Mouse (Mus musculus) frontal cortex, postnatal 14 days (tissue): Measurements from ENCODE around the gene Prn.

Experiments used
- DNase-seq, 2 experiments: peaks; one replicate each; pipeline ENCODE4 v3.0.0; 2022; ENCODE audit warnings: low spot score in 2 of 2

Prn gene

DNA sequence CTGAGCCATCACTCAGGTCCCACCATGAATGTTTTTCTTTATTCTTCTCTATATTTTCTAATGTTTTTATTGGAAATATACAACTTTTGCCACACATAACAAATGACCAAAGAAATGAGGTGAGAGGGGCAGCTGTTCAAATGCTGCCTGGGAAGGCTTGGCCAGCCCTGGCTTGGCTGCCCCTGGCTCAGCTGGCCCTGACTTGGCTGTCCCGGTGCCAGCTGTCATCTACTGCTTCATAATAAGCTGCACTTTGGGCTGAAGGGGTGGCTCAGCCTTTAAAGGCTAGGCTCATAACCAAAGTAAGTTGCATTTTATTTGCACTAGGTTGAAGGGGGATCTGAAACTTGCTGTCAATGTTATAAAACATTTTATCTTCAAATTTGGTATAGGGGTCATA lies 2.9 kb upstream of the Prn start:
- DNase-seq = no peak

DNA sequence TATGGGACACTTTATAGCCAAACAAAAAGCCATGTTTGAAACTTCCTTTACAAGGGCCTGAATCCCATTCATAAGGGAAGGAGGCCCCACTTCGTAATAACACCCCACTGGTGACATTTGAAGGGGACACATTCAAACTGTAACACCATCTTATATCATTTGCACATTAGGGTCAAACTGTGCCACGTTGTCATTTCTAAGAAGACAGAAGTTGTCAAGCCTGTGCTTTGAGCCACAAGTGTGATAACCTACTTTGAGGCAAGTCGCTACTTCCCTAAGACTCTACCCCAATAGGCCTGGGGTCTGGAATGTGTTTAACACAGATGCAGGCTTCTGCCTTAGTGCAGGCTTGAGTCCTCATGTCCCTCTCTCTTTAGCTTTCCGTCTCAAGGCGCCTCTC lies 2.4 kb upstream of the Prn start:
- DNase-seq = no peak

DNA sequence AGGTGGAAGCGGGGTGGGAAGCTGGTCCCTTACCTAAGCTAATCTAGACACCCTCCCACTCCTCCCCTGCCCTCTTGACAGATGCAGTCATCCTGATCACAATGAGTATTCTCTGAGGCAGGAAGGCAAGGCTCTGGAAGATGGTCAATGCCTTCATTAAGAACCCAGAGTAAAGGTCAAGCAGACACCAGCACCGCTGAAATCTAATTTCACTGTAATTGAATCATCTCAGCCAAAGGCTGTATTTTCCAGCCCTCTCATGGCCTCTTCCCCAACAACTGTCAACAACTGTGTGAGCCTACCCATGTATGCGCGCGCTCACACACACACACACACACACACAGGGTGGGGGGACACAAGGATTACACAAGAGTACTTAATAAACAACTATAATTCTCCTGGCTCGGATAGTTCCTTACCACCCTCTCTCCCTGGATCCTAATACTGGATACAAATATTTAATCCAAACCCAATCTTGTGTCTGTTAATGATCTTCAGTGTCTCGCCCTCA lies 1.4 kb upstream of the Prn start:
- no peak for DNase-seq

DNA sequence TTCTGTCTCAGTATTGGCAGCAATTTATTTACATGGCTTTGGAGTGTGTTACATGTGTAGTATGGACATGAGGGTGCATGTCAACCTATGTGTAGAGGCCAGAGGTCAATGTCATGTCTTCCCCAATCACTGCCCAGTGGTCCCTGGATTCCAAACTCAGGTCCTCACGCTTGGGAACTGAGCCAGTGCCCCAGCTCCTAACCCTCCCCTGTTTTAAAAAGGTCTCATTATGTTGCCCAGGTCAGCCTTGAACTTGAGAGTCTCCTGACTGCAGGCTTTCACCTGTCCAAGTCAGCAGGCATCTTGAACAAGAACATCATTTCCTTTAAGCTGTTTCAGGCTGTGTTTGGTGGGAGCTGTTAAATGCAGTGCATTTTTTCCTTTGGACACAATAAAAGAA lies 851 bp upstream of the Prn start:
- no peak for DNase-seq

DNA sequence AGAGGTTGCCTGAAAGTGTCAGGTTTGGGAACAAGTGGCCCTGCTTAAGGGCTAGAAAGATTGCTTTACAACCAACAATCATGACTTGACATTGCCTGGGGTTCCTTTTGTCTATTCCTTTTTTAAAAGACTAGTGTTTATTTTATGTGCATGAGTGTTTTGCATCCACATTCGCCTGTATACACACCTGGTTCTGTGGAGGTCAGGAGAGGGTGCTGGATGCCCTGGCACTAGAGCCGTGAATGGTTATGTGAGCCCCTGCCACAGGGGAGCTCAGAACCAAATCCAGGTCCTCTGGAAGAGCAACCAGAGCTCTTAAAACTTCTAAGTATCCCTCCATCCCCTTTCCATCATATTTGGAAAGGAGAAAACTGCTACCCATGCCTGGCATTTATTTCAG lies 1.1 kb downstream of the Prn start:
- DNase-seq = no peak

DNA sequence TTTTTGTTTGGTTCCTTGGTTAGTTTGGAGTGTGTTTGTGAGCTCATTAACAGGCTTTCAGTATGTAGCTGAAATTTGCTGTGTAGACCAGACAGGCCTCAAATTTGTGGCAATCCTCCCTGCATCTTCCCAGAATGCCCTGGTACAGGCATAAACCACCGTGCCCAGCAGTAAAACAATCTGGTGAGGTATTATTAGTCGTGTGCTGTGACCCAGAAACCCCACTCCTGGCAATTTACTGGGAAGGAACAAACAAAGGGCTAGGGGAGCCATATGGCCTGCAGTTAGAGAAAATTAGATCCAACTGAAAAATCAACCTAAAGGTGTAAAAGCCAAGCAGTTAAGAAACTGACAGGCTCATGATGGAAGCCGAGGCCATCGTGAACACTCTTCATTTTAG lies 1.6 kb downstream of the Prn start:
- no peak for DNase-seq

DNA sequence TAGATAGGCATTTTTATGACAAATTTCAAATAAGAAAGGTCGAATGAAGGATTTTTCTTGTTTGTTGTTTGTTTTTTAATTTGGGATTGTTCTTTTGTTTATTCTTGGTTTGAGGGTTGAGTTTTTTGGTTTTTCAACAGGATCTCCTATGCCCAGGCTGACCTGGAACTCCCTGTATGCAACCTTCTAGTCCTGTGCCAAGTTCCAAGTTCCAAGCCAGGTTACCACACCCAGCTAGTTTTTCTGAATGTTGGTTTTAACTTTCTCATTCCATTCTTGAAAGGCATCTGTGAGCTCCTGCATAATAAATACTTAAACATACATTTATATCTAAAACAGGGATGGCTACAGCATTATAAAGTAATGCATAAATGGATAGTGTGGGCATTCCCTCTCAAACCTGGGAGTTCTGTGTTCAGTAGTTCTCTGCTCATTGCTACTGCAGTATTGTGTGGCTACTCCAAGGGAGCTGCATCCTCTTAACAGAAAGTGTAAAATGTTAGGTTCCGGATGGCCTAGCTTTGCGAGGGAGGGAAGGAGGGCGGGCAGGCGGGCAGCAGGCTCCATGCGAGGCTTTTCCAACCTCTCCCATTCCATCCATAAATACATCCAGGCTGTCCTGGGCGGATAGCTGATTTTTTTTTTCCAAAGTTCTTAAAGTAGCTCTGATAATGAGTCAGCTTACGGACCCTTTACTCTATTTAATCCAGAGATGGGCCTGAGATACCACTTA lies 2.9 kb downstream of the Prn start:
- no peak for DNase-seq

DNA sequence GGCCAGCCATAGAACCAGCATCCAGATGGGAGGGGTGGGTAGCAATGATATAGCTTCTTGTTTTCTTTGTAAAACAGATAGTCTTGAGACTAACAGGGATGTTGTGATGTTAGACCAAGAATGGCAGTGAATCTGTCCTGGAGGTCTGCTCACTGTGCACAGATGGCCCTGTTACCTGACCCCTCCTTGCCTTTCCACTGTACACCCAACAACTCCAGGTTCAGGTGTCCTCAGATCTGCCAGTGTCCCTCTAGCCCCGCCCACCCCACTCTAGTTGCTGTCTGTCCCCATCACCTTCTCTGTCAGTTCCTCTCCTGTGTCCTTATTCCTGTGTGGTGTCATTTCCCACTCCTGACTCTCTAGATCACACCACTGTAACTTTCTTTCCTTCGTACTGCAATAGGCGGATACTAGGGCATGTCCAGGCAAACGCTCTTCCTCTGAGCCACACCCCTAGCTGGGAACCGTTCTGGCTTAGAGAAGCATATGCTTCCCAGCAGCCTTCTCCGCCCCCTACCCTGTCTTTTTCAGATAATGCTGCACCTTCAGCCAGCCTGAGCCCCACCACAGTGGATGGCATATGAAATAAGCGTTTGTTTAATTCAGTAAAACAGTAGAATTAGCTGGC lies 22.6 kb downstream of the Prn start:
- no peak for DNase-seq

DNA sequence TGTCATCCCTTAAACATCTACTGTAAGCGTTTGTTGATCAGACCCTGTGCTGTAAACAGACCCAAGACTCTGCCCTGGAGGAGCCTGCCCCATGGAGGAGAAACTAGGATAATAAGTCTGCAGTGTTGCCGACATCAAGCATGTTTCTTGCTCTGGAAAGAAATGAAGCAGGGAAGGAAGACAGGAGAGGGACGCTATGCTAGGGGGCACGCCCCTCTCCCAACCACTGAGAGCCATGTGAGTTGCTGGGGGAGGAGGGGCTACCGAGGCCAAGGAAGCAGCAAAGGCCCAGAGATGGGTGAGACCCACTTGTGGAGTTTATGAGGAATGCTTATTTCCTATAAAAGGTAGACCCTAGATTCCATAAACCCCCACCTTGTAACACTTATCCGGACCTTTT lies 23.3 kb downstream of the Prn start:
- DNase-seq = no peak

DNA sequence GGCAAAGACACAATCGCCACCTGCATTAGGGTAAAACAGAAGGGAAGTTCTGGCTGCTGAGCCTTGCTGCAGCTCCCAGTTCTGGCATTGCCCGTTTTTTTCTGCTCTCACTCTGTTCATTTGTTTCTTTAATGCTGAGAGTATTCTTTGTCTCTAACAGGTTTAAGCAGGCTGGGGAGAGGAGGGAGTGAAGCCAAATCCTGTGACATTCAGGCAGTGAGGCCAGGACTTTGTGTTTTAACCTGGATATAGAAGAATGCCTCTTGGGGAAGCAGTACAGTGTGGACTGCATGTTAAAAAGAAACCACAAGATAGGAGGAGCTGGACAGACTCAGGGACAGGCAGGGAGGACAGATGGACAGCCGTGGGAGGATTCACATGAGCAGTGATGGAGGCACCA lies 23.8 kb downstream of the Prn start:
- DNase-seq = no peak

DNA sequence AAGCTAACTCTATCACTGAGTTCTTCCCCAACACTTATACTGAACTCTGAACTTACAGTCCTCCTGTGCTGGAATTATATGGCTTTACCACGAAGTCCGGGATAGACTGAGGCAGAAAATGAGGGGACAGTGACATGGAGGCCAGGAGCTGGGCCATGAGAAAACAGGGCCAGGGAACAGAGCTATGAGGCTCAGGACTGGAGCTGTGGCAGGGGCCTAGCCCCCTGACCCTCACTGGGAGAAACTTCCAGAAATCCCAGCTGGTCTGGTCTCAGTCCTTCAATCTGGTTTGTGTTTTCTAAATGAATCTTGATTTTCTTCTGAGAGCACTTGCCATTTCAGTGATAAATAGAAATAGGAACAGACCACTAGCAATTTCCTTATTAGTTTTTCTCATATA lies 24.5 kb downstream of the Prn start:
- no peak for DNase-seq

DNA sequence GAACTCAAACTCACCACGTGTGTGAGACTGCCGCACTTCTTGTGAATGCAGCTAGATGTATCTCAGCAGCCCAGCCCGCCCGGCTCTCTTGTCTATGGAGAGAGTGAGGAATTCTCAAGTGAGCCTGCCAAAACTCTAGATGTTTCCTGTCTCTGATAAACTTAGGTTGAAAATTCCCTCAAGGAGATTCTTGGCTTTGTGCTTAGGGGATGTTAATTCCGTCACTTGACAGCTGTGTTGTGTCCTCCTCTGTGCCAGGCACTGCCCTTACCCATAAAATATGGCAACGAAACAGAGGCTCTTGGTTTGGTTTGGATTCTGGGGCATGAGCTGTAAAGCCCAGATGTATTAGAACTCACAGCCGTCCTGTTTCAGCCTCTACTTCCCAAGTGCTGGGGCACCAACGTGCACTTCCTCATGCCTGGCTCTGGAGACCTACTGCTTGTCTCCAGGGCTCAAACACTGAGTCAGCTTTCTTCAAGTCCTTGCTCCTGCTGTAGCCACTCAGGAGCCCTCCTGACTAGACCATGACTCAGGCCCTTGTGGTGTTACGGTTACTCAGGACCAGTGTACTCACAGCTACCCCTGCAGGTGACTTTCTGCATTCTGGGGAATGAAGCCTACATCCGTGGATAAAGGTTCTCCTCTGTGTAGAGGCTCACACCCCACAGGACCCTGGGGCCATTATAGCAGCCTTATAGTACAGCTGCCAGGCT lies 25.8 kb downstream of the Prn start:
- no peak for DNase-seq

DNA sequence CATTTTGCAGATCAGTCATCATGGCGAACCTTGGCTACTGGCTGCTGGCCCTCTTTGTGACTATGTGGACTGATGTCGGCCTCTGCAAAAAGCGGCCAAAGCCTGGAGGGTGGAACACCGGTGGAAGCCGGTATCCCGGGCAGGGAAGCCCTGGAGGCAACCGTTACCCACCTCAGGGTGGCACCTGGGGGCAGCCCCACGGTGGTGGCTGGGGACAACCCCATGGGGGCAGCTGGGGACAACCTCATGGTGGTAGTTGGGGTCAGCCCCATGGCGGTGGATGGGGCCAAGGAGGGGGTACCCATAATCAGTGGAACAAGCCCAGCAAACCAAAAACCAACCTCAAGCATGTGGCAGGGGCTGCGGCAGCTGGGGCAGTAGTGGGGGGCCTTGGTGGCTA lies 26.7 kb downstream of the Prn start:
- DNase-seq = no peak

DNA sequence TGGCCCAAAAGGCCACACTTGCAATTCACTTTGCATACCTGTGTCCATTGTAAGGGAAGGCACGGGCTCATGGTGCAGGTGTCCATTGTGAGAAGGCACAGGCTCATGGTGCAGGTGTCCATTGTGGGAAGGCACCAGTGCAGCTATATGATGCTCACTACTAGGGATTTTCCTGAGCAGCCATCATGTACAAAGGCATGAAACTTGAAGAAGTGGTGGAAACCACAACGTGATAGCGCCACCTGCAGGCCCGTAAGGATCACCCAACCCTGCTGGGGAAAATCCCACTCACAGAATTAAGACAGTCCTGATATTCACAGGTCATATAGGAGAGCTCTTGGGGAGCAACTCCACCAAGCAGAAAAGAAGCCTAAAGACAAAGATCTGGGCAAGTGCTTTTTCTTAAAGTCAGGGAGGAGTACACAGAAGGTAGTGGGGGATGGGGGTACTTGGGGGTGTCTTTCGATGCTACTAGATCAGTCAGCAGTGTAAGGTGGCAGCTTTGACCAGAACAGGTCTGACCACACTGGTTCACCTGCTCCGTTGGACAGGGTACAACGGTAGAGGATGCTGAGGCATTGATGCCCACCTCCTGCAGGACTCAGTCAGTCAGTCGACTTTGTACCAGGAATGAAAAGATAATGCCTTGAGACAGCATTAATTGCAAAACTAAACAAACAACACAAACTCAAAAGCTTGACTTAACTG lies 29.8 kb downstream of the Prn start:
- peak in 1 of 2 experiments; percentile 63 for DNase-seq

DNA sequence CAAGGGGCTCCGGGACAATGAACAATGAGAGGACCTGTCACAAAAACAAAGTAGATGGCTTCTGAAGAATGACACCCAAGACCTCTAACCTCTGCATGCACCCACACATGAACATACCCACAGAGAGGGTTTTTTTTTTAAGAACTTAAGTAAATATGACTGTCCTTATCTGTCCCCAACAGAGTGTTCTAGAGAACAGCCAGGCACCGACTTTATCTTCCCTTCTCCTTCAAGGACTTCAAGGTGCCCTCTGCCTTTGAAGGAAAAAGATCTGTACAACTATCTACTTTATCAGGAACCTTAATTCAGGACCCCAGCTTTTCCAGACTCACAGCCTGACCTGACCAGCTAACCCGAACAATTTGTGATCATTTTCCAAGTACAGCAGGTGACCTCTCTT lies 30.7 kb downstream of the Prn start:
- no peak for DNase-seq

DNA sequence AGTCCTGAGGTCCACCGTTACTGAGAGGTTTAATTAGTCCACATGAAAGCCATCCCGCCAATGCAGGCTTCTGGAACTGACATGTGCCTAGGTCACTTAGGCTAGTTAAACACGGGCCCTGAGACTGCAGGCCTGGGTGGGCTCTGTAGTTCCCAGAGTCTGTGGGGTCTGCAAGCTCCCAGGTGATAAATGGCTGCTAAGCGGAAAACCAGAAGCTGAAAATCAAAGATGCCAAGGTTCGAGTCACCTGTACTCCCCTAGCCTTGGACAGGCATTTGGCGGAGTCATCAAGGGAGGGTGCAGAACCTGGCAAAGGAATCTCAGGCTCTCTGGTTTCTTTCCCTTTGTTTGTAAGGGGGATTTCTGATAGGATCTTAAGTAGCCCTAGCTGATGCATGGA lies 31.7 kb downstream of the Prn start:
- no peak for DNase-seq

DNA sequence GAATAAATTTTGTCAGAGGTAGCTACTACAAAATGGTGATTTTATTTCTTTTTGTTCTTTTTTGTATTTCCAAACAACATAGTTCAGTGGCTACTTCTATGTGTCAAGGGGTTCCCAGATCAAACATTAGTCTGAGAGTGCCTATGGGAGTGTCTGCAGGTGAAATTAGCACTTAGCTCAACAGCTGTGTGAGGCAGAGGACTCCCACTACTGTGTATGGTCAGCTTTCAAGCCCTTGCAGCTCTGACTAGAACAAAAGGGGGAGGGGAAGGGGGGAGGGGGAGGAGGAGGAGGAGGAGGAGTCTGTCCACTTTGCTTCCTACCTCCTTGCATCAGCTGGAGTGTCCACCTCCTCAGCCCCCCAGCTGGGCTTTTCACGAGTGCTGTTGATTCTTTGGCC lies 34.6 kb downstream of the Prn start:
- DNase-seq = no peak

DNA sequence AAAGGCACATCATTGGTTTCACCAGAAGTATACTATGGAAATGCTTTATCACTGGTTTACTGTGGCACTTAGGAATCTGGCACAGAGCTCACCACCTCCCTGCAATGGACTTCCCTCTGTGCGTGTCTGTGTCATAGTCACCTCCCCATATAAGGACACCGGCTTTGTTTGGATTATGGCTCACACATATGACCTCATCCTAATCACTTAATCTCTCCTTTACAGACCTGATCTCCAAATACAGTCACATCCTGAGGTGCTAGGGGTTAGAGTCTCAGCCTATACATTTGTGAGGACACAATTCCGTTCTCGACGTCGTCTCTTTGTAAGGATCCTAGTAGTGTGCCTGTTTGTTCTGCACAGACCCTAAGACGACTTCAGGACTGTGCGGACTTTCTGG lies 35.5 kb downstream of the Prn start:
- DNase-seq = no peak

DNA sequence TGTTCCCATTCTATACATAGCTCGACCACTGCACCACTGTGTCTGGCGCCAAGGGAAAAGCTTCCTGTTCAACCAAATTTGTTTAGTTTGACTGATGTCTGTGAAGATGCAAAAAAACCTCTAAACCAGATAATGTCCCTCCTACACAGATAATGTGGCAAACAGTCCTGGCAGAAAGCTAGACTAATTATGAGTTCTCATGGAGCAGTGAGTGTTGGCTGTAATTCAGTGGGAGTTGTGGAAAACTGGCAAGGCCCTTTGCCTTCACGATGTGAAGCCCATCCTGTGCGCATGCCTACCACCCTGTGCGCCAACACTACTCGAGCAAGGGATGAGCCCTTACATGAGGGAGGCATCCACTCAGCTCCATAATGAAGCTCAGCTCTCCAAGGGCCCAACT lies 36.0 kb downstream of the Prn start:
- no peak for DNase-seq

DNA sequence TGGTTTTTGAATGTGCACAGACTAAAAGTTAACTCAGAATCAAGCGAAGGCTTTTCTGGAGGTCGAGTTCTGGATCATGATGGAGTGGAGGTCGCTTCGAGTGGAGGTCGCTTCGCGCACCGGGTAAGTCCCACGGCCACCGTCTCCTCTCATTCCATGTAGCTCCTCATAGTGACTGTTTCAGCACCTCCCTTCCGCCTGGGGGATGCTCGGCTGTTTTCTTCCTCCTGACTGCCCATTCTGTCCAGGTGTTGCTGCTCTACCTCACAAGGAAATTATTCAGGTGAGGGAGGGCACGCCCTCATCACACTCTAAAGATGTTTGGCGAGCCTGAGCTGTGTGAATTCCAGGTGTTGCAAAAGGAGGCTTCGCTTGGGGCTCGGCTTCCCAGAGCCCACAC lies 36.6 kb downstream of the Prn start:
- no peak for DNase-seq

DNA sequence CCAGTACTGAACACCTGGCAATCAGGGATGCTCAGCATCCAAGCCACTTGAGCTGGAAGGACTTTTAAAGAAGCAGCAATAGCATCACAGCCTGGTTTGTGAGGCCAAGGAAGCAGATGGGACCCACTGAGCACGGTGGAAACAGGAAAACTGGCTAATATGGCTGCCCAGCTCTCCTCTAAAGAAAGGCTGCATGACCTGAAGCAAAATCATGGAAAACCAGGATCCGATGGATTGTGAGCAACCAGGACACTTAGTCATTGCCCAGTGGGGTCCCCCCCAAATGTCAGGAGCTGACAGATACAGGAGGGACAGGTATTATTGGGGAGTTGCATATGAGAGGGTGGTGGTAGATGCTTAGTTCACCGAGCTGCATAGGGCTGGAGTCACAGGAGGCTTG lies 38.4 kb downstream of the Prn start:
- DNase-seq = no peak

DNA sequence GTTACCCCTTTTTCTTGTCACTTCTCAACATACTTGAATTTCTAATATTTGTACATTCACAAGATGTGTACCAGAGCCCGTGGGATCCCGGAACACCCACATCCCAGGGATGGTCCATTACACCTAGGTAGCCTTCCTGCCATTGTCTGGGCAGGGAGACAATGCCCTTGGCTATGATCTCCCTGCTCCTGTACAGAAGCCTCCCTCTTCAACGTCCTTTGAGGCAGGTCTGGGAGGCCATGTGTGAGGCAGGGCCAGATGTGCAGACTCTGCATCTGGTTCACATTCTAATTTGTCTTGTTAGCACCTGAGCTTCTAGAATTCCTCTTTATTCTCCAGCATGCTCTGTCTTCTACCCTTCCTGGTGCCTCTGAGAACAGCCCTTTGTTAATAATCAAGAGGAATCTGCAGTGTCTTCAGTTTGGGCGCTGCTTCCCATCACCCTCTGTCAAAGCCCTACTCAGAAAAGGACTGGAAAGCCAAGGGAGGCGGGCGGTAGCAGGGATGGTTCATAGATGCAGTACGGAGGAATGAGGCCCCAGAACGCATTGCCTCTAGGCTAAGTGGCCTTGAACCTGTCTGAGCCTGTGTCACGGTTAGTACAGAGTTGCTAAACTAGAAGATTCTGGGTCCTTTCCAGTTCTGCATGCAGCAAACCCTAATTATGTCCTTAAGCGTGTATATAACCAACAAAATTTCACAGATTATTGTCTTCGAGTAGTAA lies 39.3 kb downstream of the Prn start:
- no peak for DNase-seq
